Mouse (Mus musculus) adrenal gland, adult 8-10 months (tissue): Measurements from ENCODE around the gene Xrcc6. TPM values are rescaled to one million over a fixed set of nuclear protein-coding genes. Genes with fewer than 3 reads are reported as not detected.

ENCODE experiments used
- DNase-seq: peaks from one replicate; pipeline ENCODE4 v3.0.0; 2022
- total RNA-seq, 4 experiments: library from RNA; stranded (reverse); gene quantifications; 2 replicates each; pipeline ENCODE4 v1.2.4; 2022

The Xrcc6 gene
- total RNA-seq, 4 experiments from 2014 or later = 64.2 to 93.2 (median 75.4) TPM

DNA sequence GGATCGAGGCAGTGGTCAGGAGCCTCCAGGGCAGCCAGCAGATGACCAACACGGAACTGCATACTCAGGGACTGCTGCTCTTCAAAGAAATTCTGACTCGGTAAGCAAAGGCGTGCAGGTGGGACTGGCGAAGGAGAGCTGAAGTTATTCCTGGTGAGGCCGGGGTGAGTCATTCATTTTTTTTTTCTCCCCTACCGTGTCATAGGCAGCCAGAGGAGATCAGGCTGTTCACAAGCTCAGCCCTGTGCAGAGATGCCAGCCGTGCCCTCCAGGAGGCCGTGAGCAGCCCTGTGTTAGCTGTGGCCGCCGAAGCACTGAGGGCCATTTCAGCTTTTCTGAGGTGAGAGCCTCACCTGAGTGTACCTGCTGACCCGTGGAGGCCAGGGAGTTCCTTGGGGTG is 98.5 kb downstream of the Xrcc6 start:
- no peak for DNase-seq

GRCm38 (mm10) chr15:82087266-82087665 is 99.6 kb downstream of the Xrcc6 start:
- DNase-seq = no peak

Other genes starting within 250 kb of the Xrcc6 start
- 100 to 1,000 TPM in 2 of 4 experiments, 10 to 100 TPM in 2; 66.3 to 109 (median 89.1) TPM for gene Zc3h7b, start 242.8 kb upstream of the Xrcc6 start, total RNA-seq
- gene Rangap1, start 242.3 kb upstream of the Xrcc6 start, total RNA-seq = 10 to 100 TPM; 53.4 to 70.2 (median 60.6) TPM
- gene Tef, start 185.4 kb upstream of the Xrcc6 start, total RNA-seq = 100 to 1,000 TPM in 3 of 4 experiments, 10 to 100 TPM in 1; 93.1 to 190 (median 160) TPM
- 10 to 100 TPM; 63.9 to 97.0 (median 69.1) TPM for gene Tob2, start 129.0 kb upstream of the Xrcc6 start, total RNA-seq
- gene Phf5a, start 115.9 kb upstream of the Xrcc6 start, total RNA-seq = 10 to 100 TPM; 44.2 to 61.3 (median 51.4) TPM
- 100 to 1,000 TPM; 297 to 630 (median 469) TPM for gene Aco2, start 115.5 kb upstream of the Xrcc6 start, total RNA-seq
- gene Polr3h, start 61.6 kb upstream of the Xrcc6 start, total RNA-seq = 10 to 100 TPM; 27.5 to 39.2 (median 31.5) TPM
- gene Csdc2, start 51.1 kb upstream of the Xrcc6 start, total RNA-seq = 10 to 100 TPM in 2 of 4 experiments, 1 to 10 TPM in 2; 8.6 to 33.7 (median 19.6) TPM
- gene Pmm1, start 26.9 kb upstream of the Xrcc6 start, total RNA-seq = 100 to 1,000 TPM in 2 of 4 experiments, 10 to 100 TPM in 2; 71.1 to 132 (median 86.3) TPM
- gene 1700029P11Rik, start 7.3 kb upstream of the Xrcc6 start, total RNA-seq = not detected
- 100 to 1,000 TPM in 2 of 4 experiments, 10 to 100 TPM in 2; 50.8 to 137 (median 93.4) TPM for gene Desi1, start 46.0 kb downstream of the Xrcc6 start, total RNA-seq
- gene Snu13, start 59.8 kb downstream of the Xrcc6 start, total RNA-seq = 10 to 100 TPM; 77.0 to 94.9 (median 88.2) TPM
- gene 4930407I10Rik, start 71.3 kb downstream of the Xrcc6 start, total RNA-seq = not detected
- 1 to 10 TPM in 3 of 4 experiments, under 1 TPM in 1; 0.74 to 4.1 (median 2.4) TPM for gene Mei1, start 82.2 kb downstream of the Xrcc6 start, total RNA-seq
- 10 to 100 TPM in 3 of 4 experiments, 1 to 10 TPM in 1; 8.9 to 13.7 (median 12.5) TPM for gene Ccdc134, start 140.1 kb downstream of the Xrcc6 start, total RNA-seq
- 100 to 1,000 TPM in 2 of 4 experiments, 10 to 100 TPM in 2; 83.2 to 144 (median 107) TPM for gene Srebf2, start 159.3 kb downstream of the Xrcc6 start, total RNA-seq
- under 1 TPM in 3 of 4 experiments, not detected in 1; 0.14 to 0.24 (median 0.17) TPM for gene Shisa8, start 225.0 kb downstream of the Xrcc6 start, total RNA-seq
- under 1 TPM in 2 of 4 experiments, not detected in 2; 0.45 to 0.92 TPM for gene Tnfrsf13c, start 236.5 kb downstream of the Xrcc6 start, total RNA-seq